Mouse (Mus musculus) liver, embryonic 16.5 days (tissue): ENCODE data around the gene Uckl1. TPM values are rescaled to one million over a fixed set of nuclear protein-coding genes. Genes with fewer than 3 reads are reported as not detected.

ENCODE experiments used
- ATAC-seq: fragments of 200-750 bp; cut with Nextera tagmentation; 2 replicates; pipeline ENCODE4 v1.8.0; 2017; ENCODE audit warnings: low read depth, mild to moderate bottlenecking, moderate number of reproducible peaks, moderate library complexity
- H3K27ac ChIP-seq: fragments of 300-500 bp; sonication (generic); 2 replicates; pipeline ENCODE4 v1.5.1; 2014; ENCODE audit warnings: mild to moderate bottlenecking, low read length
- H3K27me3 ChIP-seq: fragments of 300-500 bp; sonication (generic); 2 replicates; pipeline ENCODE4 v1.6.1; 2014; ENCODE audit warnings: low read depth, low read length, mixed read lengths; ENCODE audit not compliant: control insufficient read depth, insufficient read depth
- H3K36me3 ChIP-seq: fragments of 300-500 bp; sonication (generic); 2 replicates; pipeline ENCODE4 v1.6.1; 2014; ENCODE audit warnings: mild to moderate bottlenecking; ENCODE audit not compliant: control insufficient read depth, insufficient read depth
- H3K4me1 ChIP-seq: fragments of 300-500 bp; sonication (generic); 2 replicates; pipeline ENCODE4 v1.6.1; 2014; ENCODE audit warnings: low read depth, low read length, mixed read lengths; ENCODE audit not compliant: control insufficient read depth
- H3K4me2 ChIP-seq: fragments of 300-500 bp; sonication (generic); 2 replicates; pipeline ENCODE4 v1.6.1; 2014; ENCODE audit warnings: low read depth, low read length, mixed read lengths
- H3K4me3 ChIP-seq: fragments of 300-500 bp; sonication (generic); 2 replicates; pipeline ENCODE4 v1.5.1; 2014; ENCODE audit warnings: low read depth, mild to moderate bottlenecking, low read length
- H3K9ac ChIP-seq: fragments of 300-500 bp; sonication (generic); 2 replicates; pipeline ENCODE4 v1.6.1; 2014; ENCODE audit warnings: low read depth, low read length
- H3K9me3 ChIP-seq: fragments of 300-500 bp; sonication (generic); replicated peaks from 2 replicates; pipeline ENCODE4 v1.6.1; 2016; ENCODE audit warnings: low read length; ENCODE audit not compliant: control insufficient read depth
- WGBS: fragments of 180-500 bp; shearing (Covaris S2); extraction: QIAGEN DNeasy Blood & Tissue Kit; methylation state at CpG from one replicate; pipeline ENCODE4 v1.1.7; 2014; ENCODE audit not compliant: insufficient replicate concordance; 5-methylcytosine and 5-hydroxymethylcytosine counted together
- polyA plus RNA-seq: library from polyadenylated mRNA; unstranded; fragments of >200 nt; fragmentation: Nextera tagmentation; extraction: Ambion mirVana; gene quantifications from 2 replicates; pipeline ENCODE4 v1.2.1, GENCODE M21; 2015

Uckl1 gene
- polyA plus RNA-seq, 1 experiment from 2014 or later, result 23.6 TPM

DNA sequence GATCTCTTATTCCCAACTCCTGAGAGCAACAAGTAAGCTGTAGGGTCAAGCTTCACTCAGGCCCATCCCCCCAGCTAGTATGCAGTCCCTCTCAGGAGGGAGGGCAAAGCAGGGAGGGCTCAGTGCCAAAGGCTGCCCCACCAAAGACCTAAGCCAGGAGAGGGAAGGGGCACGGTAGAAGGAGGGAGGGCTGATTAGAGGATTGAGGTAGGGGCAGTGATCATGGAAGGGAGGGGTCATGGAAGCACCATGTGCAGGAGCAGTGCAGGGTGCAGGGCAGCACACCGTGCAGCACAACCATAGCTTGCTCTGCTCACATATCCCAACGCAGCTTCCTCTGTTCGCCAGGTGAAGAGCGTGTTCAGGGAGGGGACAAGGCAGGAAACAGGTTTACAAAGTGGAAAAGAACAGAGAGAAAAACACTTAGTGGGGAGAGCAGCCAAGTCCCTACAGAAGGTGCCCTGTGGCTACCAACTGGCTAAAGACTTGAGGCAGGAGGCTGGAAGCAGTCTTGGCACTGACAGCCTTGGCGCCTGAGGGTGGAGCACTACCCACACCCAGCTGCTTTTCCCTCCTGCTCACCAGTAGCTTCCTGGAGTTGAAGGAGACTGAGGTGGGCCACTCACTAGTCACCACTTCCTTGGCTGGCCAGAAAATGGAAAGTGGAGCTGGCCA is 13.6 kb downstream of the Uckl1 start:
- H3K4me1 ChIP-seq, result peaks cover 36% of the 10 kb centered on the region
- no peak overlapping the region for H3K4me2 ChIP-seq
- 56% methylated on average over 6 of the region's 6 CpGs for WGBS
- no peaks in the 10 kb centered on the region; the same call in 1 of the 2 replicates for H3K36me3 ChIP-seq
- H3K9me3 ChIP-seq, result no peaks in the 10 kb centered on the region
- H3K27ac ChIP-seq, result no peak overlapping the region
- no peak overlapping the region for H3K9ac ChIP-seq
- no peak overlapping the region for H3K4me3 ChIP-seq
- H3K27me3 ChIP-seq, result no peaks in the 10 kb centered on the region
- ATAC-seq, result no peak

DNA sequence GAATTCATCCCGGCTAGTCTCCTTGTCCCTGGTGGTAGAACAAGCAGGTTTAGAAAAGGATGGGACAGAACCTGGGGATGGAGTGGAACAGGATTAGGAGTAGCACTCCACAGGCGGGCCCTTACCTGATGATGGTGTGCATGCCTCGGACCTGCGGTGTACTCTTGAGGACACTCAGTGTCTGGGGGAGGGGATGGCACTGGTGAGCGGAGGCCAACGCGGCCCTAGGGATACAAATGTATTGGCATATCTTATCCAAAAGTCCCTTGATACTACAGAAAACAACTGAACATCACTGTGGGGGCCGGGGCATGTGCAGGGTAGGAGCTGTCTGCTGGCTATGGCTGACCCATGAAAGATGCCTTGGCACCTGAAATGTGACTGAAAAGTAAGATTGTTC is 14.3 kb downstream of the Uckl1 start:
- ATAC-seq, result no peak
- peaks cover 34% of the 10 kb centered on the region for H3K4me1 ChIP-seq
- H3K27ac ChIP-seq, result no peak overlapping the region
- H3K36me3 ChIP-seq, result no peaks in the 10 kb centered on the region; the same call in 1 of the 2 replicates
- no peak overlapping the region for H3K9ac ChIP-seq
- no peak overlapping the region for H3K4me3 ChIP-seq
- WGBS, result 79% methylated on average over 8 of the region's 8 CpGs
- H3K9me3 ChIP-seq, result no peaks in the 10 kb centered on the region
- no peaks in the 10 kb centered on the region for H3K27me3 ChIP-seq
- H3K4me2 ChIP-seq, result no peak overlapping the region

DNA sequence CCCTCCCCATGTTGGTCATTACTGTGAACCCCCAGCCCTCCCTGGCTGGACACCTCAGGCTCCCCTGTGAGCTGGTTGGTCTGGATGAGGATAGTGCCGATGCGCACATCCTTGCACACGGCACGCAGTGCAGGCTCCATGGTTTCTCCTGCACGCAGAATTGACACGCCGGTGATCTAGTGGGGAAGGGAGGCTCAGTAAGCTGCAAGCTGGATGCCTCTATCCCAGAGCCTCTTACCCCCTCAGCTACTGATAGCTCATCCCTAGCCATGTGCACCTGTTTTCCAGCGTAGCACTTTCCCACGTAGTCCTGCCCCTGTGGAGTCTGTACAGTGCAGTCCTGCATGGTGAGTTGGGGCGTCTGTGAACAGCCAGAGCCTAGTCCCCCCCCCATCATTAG is 14.8 kb downstream of the Uckl1 start:
- Histone ChIP-seq H3K4me2 (no peak overlapping the region), H3K4me1 (peaks cover 34% of the 10 kb centered on the region), H3K9me3 (no peaks in the 10 kb centered on the region), H3K27ac (no peak overlapping the region), H3K9ac (no peak overlapping the region), H3K36me3 (no peaks in the 10 kb centered on the region; the same call in 1 of the 2 replicates), H3K27me3 (no peaks in the 10 kb centered on the region), H3K4me3 (no peak overlapping the region)
- no peak for ATAC-seq
- WGBS, result 87% methylated on average over 10 of the region's 10 CpGs

- H3K9me3 ChIP-seq, result no peaks in the 10 kb centered on the region
- ATAC-seq, result peak; percentile 76
- WGBS, result 22% methylated on average over 7 of the region's 7 CpGs
- peak overlapping the region; percentile 15; the same call in 1 of the 2 replicates for H3K4me2 ChIP-seq
- H3K9ac ChIP-seq, result peak overlapping the region; percentile 29; the same call in 1 of the 2 replicates
- no peak overlapping the region for H3K4me3 ChIP-seq
- H3K27ac ChIP-seq, result peak overlapping the region; percentile 72
- H3K36me3 ChIP-seq, result no peaks in the 10 kb centered on the region; the same call in 1 of the 2 replicates
- H3K4me1 ChIP-seq, result peaks cover 29% of the 10 kb centered on the region
- no peaks in the 10 kb centered on the region for H3K27me3 ChIP-seq
Measured at GRCm38 (mm10) chr2:181568272-181569008, 16.3 kb downstream of the Uckl1 start.

- Histone ChIP-seq H3K9ac (no peak overlapping the region), H3K4me3 (no peak overlapping the region), H3K4me1 (peaks cover 29% of the 10 kb centered on the region), H3K4me2 (no peak overlapping the region), H3K27ac (no peak overlapping the region), H3K9me3 (no peaks in the 10 kb centered on the region), H3K27me3 (no peaks in the 10 kb centered on the region), H3K36me3 (no peaks in the 10 kb centered on the region)
- ATAC-seq, result no peak
- WGBS, result 76% methylated on average over 3 of the region's 3 CpGs
Measured at GRCm38 (mm10) chr2:181567338-181567737, 17.4 kb downstream of the Uckl1 start.

DNA sequence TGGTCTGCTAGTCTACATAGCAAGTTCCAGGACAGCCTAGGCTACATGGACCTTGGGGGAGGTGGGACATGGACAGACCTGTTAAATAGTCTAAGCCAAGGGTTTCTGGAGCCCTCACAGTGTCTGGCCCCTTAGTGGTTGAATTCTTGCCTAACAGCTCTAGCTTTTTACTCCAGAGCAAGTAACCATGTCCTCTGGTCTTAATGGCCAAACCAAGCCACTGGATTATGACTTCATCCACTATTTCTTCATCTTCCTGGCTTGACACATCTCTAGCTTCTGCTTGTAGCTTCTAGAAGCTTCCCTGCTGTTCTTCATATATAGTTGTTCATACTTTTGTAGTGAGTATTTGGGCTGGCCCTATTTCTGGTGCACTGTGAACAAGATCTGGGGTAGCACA is 30.9 kb downstream of the Uckl1 start:
- H3K4me3 ChIP-seq, result no peak overlapping the region
- H3K4me1 ChIP-seq, result peaks cover 5% of the 10 kb centered on the region
- no peaks in the 10 kb centered on the region for H3K27me3 ChIP-seq
- H3K27ac ChIP-seq, result peak overlapping the region; percentile 51
- peaks cover 25% of the 10 kb centered on the region for H3K36me3 ChIP-seq
- peak; percentile 40; the same call in 1 of the 2 replicates for ATAC-seq
- no peak overlapping the region for H3K9ac ChIP-seq
- H3K9me3 ChIP-seq, result no peaks in the 10 kb centered on the region
- H3K4me2 ChIP-seq, result no peak overlapping the region

GRCm38 (mm10) chr2:181550233-181550632 is 34.5 kb downstream of the Uckl1 start:
- Histone ChIP-seq H3K9me3 (no peaks in the 10 kb centered on the region), H3K36me3 (peaks cover 40% of the 10 kb centered on the region), H3K4me3 (no peak overlapping the region), H3K9ac (no peak overlapping the region), H3K27me3 (no peaks in the 10 kb centered on the region), H3K4me2 (no peak overlapping the region), H3K4me1 (peaks cover 14% of the 10 kb centered on the region), H3K27ac (no peak overlapping the region)
- 75% methylated on average over 2 of the region's 2 CpGs for WGBS
- ATAC-seq, result no peak

DNA sequence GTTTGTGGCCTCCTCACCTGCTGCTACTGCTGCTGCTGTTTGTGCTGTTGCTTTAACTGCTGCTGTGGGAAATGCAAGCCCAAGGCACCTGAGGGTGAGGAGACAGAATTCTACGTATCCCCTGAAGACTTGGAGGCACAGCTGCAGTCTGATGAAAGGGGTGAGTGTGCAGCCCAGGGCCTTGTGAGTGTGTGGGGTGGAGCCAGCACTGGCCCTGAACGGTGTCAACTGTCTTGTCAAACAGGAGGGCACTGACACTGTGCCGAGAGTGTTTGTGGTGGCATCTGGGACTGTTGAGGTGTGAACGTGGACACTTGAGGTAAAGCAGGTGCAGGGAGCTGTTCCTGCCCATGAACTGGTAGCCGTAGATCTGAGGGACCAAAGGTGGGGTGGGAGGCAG is 36.0 kb downstream of the Uckl1 start:
- no peak for ATAC-seq
- H3K4me2 ChIP-seq, result no peak overlapping the region
- H3K27ac ChIP-seq, result no peak overlapping the region
- no peak overlapping the region for H3K4me3 ChIP-seq
- H3K27me3 ChIP-seq, result no peaks in the 10 kb centered on the region
- 82% methylated on average over 5 of the region's 5 CpGs for WGBS
- H3K9ac ChIP-seq, result no peak overlapping the region
- no peaks in the 10 kb centered on the region for H3K9me3 ChIP-seq
- H3K36me3 ChIP-seq, result peaks cover 40% of the 10 kb centered on the region
- peaks cover 14% of the 10 kb centered on the region for H3K4me1 ChIP-seq

DNA sequence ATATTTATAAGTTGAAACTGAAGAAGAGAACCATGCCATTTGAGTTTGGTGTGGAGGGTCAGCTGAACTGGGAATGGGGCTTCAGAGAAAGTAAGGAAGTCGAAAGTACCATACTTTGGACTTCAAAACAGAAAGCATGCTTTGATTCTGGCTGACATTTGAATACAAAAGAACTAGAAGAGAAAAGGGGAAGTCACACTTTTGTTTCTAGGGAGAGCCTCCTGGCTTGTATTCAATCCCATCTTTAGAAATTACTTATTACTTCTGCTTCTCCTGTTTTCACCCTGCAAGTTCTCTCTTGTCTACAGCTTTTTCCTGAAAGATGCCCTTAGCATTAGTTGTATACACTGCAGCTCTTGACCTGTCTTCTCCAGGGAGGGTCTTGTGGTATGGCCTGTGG is 36.5 kb downstream of the Uckl1 start:
- H3K4me3 ChIP-seq, result no peak overlapping the region
- no peak overlapping the region for H3K9ac ChIP-seq
- H3K4me2 ChIP-seq, result no peak overlapping the region
- no peaks in the 10 kb centered on the region for H3K27me3 ChIP-seq
- H3K36me3 ChIP-seq, result peaks cover 40% of the 10 kb centered on the region
- H3K9me3 ChIP-seq, result no peaks in the 10 kb centered on the region
- no peak for ATAC-seq
- H3K27ac ChIP-seq, result no peak overlapping the region
- peaks cover 14% of the 10 kb centered on the region for H3K4me1 ChIP-seq
- 31% methylated on average over 1 of the region's 1 CpGs for WGBS
